Mouse (Mus musculus): ENCODE measurements around the gene Capg. TPM values are rescaled to one million over a fixed set of nuclear protein-coding genes. Genes with fewer than 3 reads are reported as not detected.
"Not testable (repeated sequence)": the region's sequence is repeated elsewhere in the genome, so short reads cannot be mapped to it uniquely, and the experiment has no call there.

Gene Capg
- polyA plus RNA-seq, 1 experiment from 2014 or later = 123 TPM

- no peak overlapping the region for H3K4me2 ChIP-seq
- H3K27ac ChIP-seq = no peak overlapping the region
- peaks cover 20% of the 10 kb centered on the region for H3K4me1 ChIP-seq
- H3K36me3 ChIP-seq = no peaks in the 10 kb centered on the region
- ATAC-seq (ENCODE audit: insufficient number of reproducible peaks, low FRiP score, low TSS enrichment, low read depth) = no peak
- no peaks in the 10 kb centered on the region for H3K9me3 ChIP-seq
- no peaks in the 10 kb centered on the region for H3K27me3 ChIP-seq
- no peak overlapping the region for H3K9ac ChIP-seq
- H3K4me3 ChIP-seq = no peak overlapping the region
- 68% methylated on average over 1 of the region's 1 CpGs for WGBS
Observed at GRCm38 (mm10) chr6:72518842-72519241, 25.3 kb upstream of the Capg start.

- no peak overlapping the region for H3K27ac ChIP-seq
- no peaks in the 10 kb centered on the region for H3K27me3 ChIP-seq
- no peak overlapping the region for H3K9ac ChIP-seq
- ATAC-seq (ENCODE audit: insufficient number of reproducible peaks, low FRiP score, low TSS enrichment, low read depth) = no peak
- no peak overlapping the region for H3K4me3 ChIP-seq
- H3K4me2 ChIP-seq = no peak overlapping the region
- 40% methylated on average over 8 of the region's 8 CpGs for WGBS
- no peaks in the 10 kb centered on the region for H3K9me3 ChIP-seq
- peaks cover 17% of the 10 kb centered on the region for H3K4me1 ChIP-seq
- no peaks in the 10 kb centered on the region for H3K36me3 ChIP-seq
Observed at GRCm38 (mm10) chr6:72519303-72519702, 24.9 kb upstream of the Capg start.

DNA sequence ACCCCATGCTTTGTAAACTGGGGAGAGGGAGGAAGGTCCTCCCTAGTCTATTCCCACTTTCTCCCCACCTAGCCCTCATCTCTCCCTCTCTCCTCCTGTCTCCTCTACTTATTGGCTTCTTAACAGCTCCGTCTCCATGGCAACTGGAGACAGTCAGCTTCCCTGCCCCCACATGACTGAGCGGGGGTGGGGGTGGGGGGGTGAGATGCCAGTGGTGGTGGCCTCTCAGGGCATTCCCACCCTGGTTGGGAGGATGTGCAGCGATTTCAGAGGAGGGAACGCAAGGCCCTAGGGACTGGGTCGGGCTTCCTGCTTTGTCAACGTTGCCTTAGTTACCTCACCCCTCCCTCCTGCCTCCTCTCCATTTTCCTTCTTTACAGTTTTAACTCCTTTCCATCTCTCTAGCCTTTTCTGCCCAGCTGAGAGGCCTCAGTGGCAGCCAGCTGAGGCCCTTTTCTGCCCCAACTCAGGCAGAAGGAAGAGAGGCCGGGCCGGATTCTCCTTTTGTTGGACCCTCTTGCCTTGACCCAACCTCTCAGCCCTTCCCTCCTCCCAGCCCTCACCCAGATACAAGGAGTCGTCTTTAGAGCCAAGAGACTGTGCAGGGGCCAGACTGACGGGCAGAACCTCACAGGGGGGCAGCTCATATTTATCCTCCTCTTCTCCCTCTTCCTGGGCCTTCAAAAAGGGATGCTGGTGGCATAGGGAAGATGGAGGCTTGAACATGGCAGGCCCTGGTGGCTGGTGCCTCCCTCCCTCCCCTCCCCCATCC is 24.1 kb upstream of the Capg start:
- H3K36me3 ChIP-seq = no peaks in the 10 kb centered on the region
- peaks cover 17% of the 10 kb centered on the region for H3K4me1 ChIP-seq
- H3K4me2 ChIP-seq = peak overlapping the region; percentile 26; the same call in 1 of the 2 replicates
- H3K4me3 ChIP-seq = no peak overlapping the region
- peak overlapping the region; percentile 75 for H3K27ac ChIP-seq
- H3K9me3 ChIP-seq = no peaks in the 10 kb centered on the region
- H3K9ac ChIP-seq = no peak overlapping the region
- peak; percentile 27; the same call in 1 of the 2 replicates for ATAC-seq (ENCODE audit: insufficient number of reproducible peaks, low FRiP score, low TSS enrichment, low read depth)
- WGBS = 18% methylated on average over 10 of the region's 10 CpGs
- no peaks in the 10 kb centered on the region for H3K27me3 ChIP-seq

- H3K27me3 ChIP-seq = no peaks in the 10 kb centered on the region
- ATAC-seq (ENCODE audit: insufficient number of reproducible peaks, low FRiP score, low TSS enrichment, low read depth) = no peak
- no peak overlapping the region for H3K4me3 ChIP-seq
- H3K9me3 ChIP-seq = no peaks in the 10 kb centered on the region
- WGBS = 90% methylated on average over 5 of the region's 5 CpGs
- no peak overlapping the region for H3K9ac ChIP-seq
- H3K4me2 ChIP-seq = no peak overlapping the region
- H3K4me1 ChIP-seq = peaks cover 17% of the 10 kb centered on the region
- no peaks in the 10 kb centered on the region for H3K36me3 ChIP-seq
- no peak overlapping the region for H3K27ac ChIP-seq
Observed at GRCm38 (mm10) chr6:72520904-72521303, 23.3 kb upstream of the Capg start.

GRCm38 (mm10) chr6:72521607-72522006 is 22.6 kb upstream of the Capg start, which contains the start of gene Sh2d6:
Sh2d6 (minus strand) TSS chr6:72521707.
- Histone ChIP-seq H3K4me2 (no peak within 1 kb of the TSS), H3K27ac (no peak within 1 kb of the TSS), H3K4me3 (no peak within 1 kb of the TSS), H3K9ac (no peak within 1 kb of the TSS), H3K9me3 (no peaks in the 10 kb centered on the region), H3K4me1 (peaks cover 17% of the 10 kb centered on the region), H3K36me3 (no peaks in the 10 kb centered on the region), H3K27me3 (no peaks in the 10 kb centered on the region)
- no peak for ATAC-seq (ENCODE audit: insufficient number of reproducible peaks, low FRiP score, low TSS enrichment, low read depth)
- 91% methylated on average over 5 of the region's 5 CpGs for WGBS

DNA sequence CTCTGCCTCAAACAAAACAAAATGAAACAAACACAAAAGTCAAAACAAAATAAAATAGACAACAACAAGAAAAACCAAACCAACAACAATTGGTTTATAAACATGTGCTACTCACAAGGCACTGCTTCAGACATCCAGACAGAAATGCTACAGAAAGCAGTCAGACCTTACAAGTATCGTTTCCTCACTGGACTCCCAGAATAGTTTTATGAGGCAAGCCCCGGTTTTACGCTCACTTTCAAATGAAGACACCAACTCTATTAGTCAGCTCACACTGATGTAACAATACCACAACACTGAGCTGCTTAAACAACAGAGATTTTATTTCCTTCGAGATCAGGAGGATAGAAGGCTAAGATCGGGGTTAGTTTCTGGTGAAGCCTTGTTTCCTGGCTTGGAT is 21.9 kb upstream of the Capg start:
- no peaks in the 10 kb centered on the region for H3K27me3 ChIP-seq
- no peaks in the 10 kb centered on the region for H3K36me3 ChIP-seq
- no peak overlapping the region for H3K4me3 ChIP-seq
- H3K9me3 ChIP-seq = no peaks in the 10 kb centered on the region
- H3K27ac ChIP-seq = no peak overlapping the region
- WGBS = 52% methylated on average over 5 of the region's 5 CpGs
- ATAC-seq (ENCODE audit: insufficient number of reproducible peaks, low FRiP score, low TSS enrichment, low read depth) = no peak
- H3K4me1 ChIP-seq = peaks cover 17% of the 10 kb centered on the region
- H3K4me2 ChIP-seq = no peak overlapping the region
- H3K9ac ChIP-seq = no peak overlapping the region

DNA sequence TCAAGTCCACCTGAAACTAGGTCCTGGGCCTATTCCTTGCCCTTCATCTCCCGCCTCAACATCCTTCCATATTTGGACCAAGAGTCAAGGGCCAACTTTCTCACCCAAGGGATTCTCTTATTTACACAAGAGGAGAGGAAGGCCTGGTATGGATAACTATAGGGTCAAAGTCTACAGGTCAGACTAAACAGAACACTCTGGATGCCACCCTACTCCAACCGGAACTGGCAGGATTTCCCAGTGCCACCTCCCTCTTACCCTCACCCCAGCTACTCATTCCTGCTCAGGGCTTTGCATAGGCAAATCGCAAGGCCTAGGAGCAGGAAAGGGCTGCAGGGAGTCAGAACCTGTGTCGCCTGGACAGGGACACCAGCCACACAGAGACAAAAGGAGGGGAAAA is 21.0 kb upstream of the Capg start:
- Histone ChIP-seq H3K27ac (no peak overlapping the region), H3K27me3 (no peaks in the 10 kb centered on the region), H3K9ac (no peak overlapping the region), H3K4me2 (no peak overlapping the region), H3K9me3 (no peaks in the 10 kb centered on the region), H3K36me3 (no peaks in the 10 kb centered on the region), H3K4me3 (no peak overlapping the region), H3K4me1 (peaks cover 17% of the 10 kb centered on the region)
- WGBS = 80% methylated on average over 4 of the region's 4 CpGs
- no peak for ATAC-seq (ENCODE audit: insufficient number of reproducible peaks, low FRiP score, low TSS enrichment, low read depth)

DNA sequence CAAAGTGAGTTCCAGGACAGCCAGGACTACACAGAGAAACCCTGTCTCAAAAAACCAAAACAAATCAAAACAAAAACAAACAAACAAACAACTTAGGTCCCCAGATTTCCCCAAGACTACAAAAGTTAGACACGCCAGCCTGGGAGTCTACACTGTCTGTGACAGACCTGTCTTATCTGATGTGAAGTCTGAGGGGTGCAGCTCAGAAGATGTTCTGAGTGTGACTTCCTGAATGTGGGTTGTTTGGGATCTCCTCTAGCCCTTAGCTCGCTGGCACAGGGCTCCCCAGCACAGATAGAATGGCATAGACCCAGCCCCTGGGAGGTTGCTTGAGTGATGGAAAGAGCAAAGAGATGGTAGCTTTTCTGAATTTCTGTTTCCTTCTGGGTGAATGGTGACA is 20.0 kb upstream of the Capg start:
- H3K4me2 ChIP-seq = no peak overlapping the region
- WGBS = 72% methylated on average over 2 of the region's 2 CpGs
- no peaks in the 10 kb centered on the region for H3K9me3 ChIP-seq
- H3K27ac ChIP-seq = no peak overlapping the region
- no peaks in the 10 kb centered on the region for H3K27me3 ChIP-seq
- no peak for ATAC-seq (ENCODE audit: insufficient number of reproducible peaks, low FRiP score, low TSS enrichment, low read depth)
- no peaks in the 10 kb centered on the region for H3K36me3 ChIP-seq
- peaks cover 14% of the 10 kb centered on the region for H3K4me1 ChIP-seq
- no peak overlapping the region for H3K9ac ChIP-seq
- no peak overlapping the region for H3K4me3 ChIP-seq

GRCm38 (mm10) chr6:72527070-72527469 is 17.1 kb upstream of the Capg start:
- ATAC-seq (ENCODE audit: insufficient number of reproducible peaks, low FRiP score, low TSS enrichment, low read depth) = no peak
- no peaks in the 10 kb centered on the region for H3K4me1 ChIP-seq
- no peak overlapping the region for H3K4me3 ChIP-seq
- no peak overlapping the region for H3K4me2 ChIP-seq
- H3K36me3 ChIP-seq = no peaks in the 10 kb centered on the region
- no peak overlapping the region for H3K27ac ChIP-seq
- no peaks in the 10 kb centered on the region for H3K9me3 ChIP-seq
- H3K9ac ChIP-seq = no peak overlapping the region
- 77% methylated on average over 4 of the region's 4 CpGs for WGBS
- no peaks in the 10 kb centered on the region for H3K27me3 ChIP-seq

GRCm38 (mm10) chr6:72528410-72529151 is 15.6 kb upstream of the Capg start:
- Histone ChIP-seq H3K4me1 (peaks cover 8% of the 10 kb centered on the region; the same call in 1 of the 2 replicates), H3K4me2 (no peak overlapping the region), H3K27me3 (no peaks in the 10 kb centered on the region), H3K9me3 (no peaks in the 10 kb centered on the region), H3K36me3 (no peaks in the 10 kb centered on the region), H3K9ac (no peak overlapping the region), H3K4me3 (no peak overlapping the region), H3K27ac (no peak overlapping the region)
- no peak for ATAC-seq (ENCODE audit: insufficient number of reproducible peaks, low FRiP score, low TSS enrichment, low read depth)
- WGBS = 79% methylated on average over 10 of the region's 10 CpGs

DNA sequence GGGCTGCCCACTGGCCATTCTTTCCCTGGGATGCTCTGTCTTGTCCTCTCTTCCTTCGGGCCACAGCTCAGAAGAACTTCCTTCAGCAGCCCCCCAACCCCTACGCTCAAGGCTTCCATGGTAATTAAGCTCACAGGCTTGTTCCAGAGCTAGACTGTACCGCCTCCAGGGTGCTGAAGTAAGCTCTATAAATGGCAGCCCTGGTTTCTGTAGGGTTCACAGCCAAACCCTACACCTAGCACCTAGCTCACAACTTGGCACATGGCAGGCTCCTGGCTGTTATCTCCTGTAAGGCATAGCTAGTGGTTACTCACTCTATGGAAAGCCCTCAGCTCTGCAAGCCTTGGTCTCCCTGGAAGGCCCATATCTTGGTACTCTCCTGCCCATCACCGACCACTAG is 11.6 kb upstream of the Capg start:
- ATAC-seq (ENCODE audit: insufficient number of reproducible peaks, low FRiP score, low TSS enrichment, low read depth) = no peak
- H3K27ac ChIP-seq = no peak overlapping the region; the same call in 1 of the 2 replicates

DNA sequence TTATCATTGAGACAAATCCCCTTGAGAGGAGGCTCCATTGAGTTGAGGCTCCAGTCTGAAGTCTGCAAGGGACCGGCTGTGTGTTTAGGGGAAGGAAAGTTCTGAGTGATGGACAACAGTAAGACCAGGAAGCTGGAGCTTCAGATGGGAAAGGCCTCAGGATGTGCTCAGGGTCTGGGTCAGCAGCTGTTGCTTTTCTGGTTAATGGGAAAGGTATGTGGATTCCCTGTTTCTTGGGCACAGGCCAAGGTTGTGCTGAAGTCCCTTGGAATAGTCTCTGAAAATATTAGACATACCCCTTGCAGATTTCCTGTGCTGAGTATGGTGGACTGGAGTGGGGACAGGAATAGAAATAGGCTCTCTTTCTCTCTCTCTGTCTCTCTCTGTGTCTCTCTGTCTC is 10.6 kb upstream of the Capg start:
- H3K4me1 ChIP-seq = peaks cover 22% of the 10 kb centered on the region
- 0 out of 2 replicates have a peak, but pooled peaks have one; percentile 32 for ATAC-seq (ENCODE audit: insufficient number of reproducible peaks, low FRiP score, low TSS enrichment, low read depth)
- H3K27ac ChIP-seq, H3K4me2 ChIP-seq, H3K9me3 ChIP-seq, H3K4me3 ChIP-seq, H3K36me3 ChIP-seq, H3K9ac ChIP-seq, H3K27me3 ChIP-seq: not testable (repeated sequence)
- 38% methylated on average over 1 of the region's 1 CpGs for WGBS

More for the DNA sequence above, 11.6 kb upstream of the Capg start:
- Histone ChIP-seq H3K36me3 (no peaks in the 10 kb centered on the region), H3K9me3 (no peaks in the 10 kb centered on the region), H3K4me2 (no peak overlapping the region), H3K9ac (no peak overlapping the region), H3K4me1 (peaks cover 16% of the 10 kb centered on the region), H3K27me3 (no peaks in the 10 kb centered on the region), H3K4me3 (no peak overlapping the region)
- WGBS = 61% methylated on average over 4 of the region's 4 CpGs

All from limb, embryonic 15.5 days (tissue).